26 mouse cellular contexts compared by ENCODE assay signal in the genomic region with DNA sequence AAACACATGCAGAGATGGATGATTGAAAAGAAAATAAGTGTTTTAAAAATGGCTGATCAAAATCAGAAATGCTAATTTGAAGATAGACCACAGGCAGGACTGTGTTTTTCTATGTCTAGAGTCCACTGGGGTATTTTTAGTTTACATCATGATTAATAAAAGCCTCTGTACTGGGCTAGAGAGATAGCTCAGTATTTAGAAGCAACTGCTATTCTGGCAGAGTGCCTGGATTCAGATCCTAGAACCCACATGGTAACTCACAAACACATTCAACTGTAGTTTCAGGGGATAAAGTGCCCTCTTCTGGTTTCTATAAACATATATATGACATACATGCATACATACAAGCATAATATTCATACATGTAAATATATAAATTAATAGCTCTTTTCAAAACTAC.
DNase-seq lines count a peak whose midpoint lies in the region; ATAC-seq and TF ChIP-seq lines count a peak whose summit lies in the region.
"Had no signal": no experiment of that assay in that cellular context is flagged by ENCODE, and none has a peak within 500 bp of the region (broad histone marks: within the 10 kb centered on the region; RNA-seq: fewer than 3 reads in every experiment).

No protein-coding gene starts in this region.

- H3K4me3 ChIP-seq in heart, embryonic 16.5 days (ENCODE audit: low read length): no peak overlapping the region
- no peak overlapping the region for H3K4me3 ChIP-seq in heart, embryonic 10.5 days
- no peak overlapping the region for H3K4me3 ChIP-seq in lung, embryonic 14.5 days (ENCODE audit: low read depth, low read length)
- H3K4me3 ChIP-seq: embryonic facial prominence, embryonic 13.5 days; erythroblast, embryonic 14.5 days; heart, embryonic 12.5 days; left cerebral cortex, adult 2 months; limb, embryonic 12.5 days; midbrain, embryonic 12.5 days; neural tube, embryonic 13.5 days had no signal

- no peak for TF ChIP-seq CTCF in lung, embryonic 14.5 days (IDR thresholded peaks at IDR 0.05; ENCODE audit: low read depth)

- DNase-seq in heart, embryonic 10.5 days (ENCODE audit: low spot score): no peak
- DNase-seq in lung, embryonic 14.5 days: peak; percentile 79
- no peak for DNase-seq in lung, postnatal 10 days
- DNase-seq in Muller cell, postnatal 12 days (ENCODE audit: inconsistent ontology term): no peak
- DNase-seq: adrenal gland, adult 2 months; adrenal gland, postnatal 36 days; B cell, adult 2 months; cerebellum, adult 8-10 months; embryo, embryonic 11 days; gastrocnemius, postnatal 36 days; heart, adult 18-20 months; kidney, adult 8-10 months; kidney, postnatal 4 days; right cerebral cortex, postnatal 4 days had no signal

- no peaks in the 10 kb centered on the region for H3K9me3 ChIP-seq in heart, embryonic 16.5 days (replicated peaks; ENCODE audit: control insufficient read depth, low read length)
- H3K9me3 ChIP-seq in heart, embryonic 10.5 days: no peaks in the 10 kb centered on the region
- no peaks in the 10 kb centered on the region for H3K9me3 ChIP-seq in lung, embryonic 14.5 days (ENCODE audit: low read depth, low read length)
- H3K9me3 ChIP-seq: embryonic facial prominence, embryonic 13.5 days; heart, embryonic 12.5 days; limb, embryonic 12.5 days; midbrain, embryonic 12.5 days; neural tube, embryonic 13.5 days had no signal

- H3K4me2 ChIP-seq in heart, embryonic 16.5 days (ENCODE audit: low read depth, low read length): no peak overlapping the region
- H3K4me2 ChIP-seq in lung, embryonic 14.5 days: no peak overlapping the region
- H3K4me2 ChIP-seq: embryonic facial prominence, embryonic 13.5 days; heart, embryonic 12.5 days; limb, embryonic 12.5 days; midbrain, embryonic 12.5 days; neural tube, embryonic 13.5 days had no signal

- H3K27me3 ChIP-seq in heart, embryonic 16.5 days (ENCODE audit: control insufficient read depth, insufficient read depth, low read length): no peaks in the 10 kb centered on the region
- H3K27me3 ChIP-seq in heart, embryonic 10.5 days (ENCODE audit: insufficient read depth, poor library complexity, severe bottlenecking): no peaks in the 10 kb centered on the region
- H3K27me3 ChIP-seq in lung, embryonic 14.5 days (ENCODE audit: insufficient read depth, low read length): no peaks in the 10 kb centered on the region
- H3K27me3 ChIP-seq: embryonic facial prominence, embryonic 13.5 days; heart, embryonic 12.5 days; limb, embryonic 12.5 days; midbrain, embryonic 12.5 days; neural tube, embryonic 13.5 days had no signal

- no peaks in the 10 kb centered on the region for H3K36me3 ChIP-seq in heart, embryonic 16.5 days (ENCODE audit: control insufficient read depth, insufficient read depth)
- no peaks in the 10 kb centered on the region for H3K36me3 ChIP-seq in heart, embryonic 10.5 days
- no peaks in the 10 kb centered on the region for H3K36me3 ChIP-seq in lung, embryonic 14.5 days (ENCODE audit: insufficient read depth)
- H3K36me3 ChIP-seq: embryonic facial prominence, embryonic 13.5 days; heart, embryonic 12.5 days; limb, embryonic 12.5 days; midbrain, embryonic 12.5 days; neural tube, embryonic 13.5 days had no signal

- H3K9ac ChIP-seq in heart, embryonic 16.5 days (ENCODE audit: low read length): no peak overlapping the region
- no peak overlapping the region for H3K9ac ChIP-seq in lung, embryonic 14.5 days
- H3K9ac ChIP-seq: embryonic facial prominence, embryonic 13.5 days; heart, embryonic 12.5 days; limb, embryonic 12.5 days; midbrain, embryonic 12.5 days; neural tube, embryonic 13.5 days had no signal

- ATAC-seq in heart, embryonic 16.5 days (replicated peaks; ENCODE audit: extremely low read depth, insufficient read depth, low FRiP score): peak; percentile 41; the same call in 1 of the 2 replicates
- ATAC-seq in lung, embryonic 14.5 days (ENCODE audit: insufficient read depth): no peak
- 0 out of 2 replicates have a peak, but pooled peaks have one; percentile 37 for ATAC-seq in megakaryocyte progenitor cell, adult 5-6 weeks (replicated peaks; ENCODE audit: poor library complexity)
- ATAC-seq: activated CD4-positive, CD25-positive, alpha-beta regulatory T cell, adult 4 months; intestine, embryonic 16.5 days had no signal

- H3K27ac ChIP-seq in heart, embryonic 16.5 days (ENCODE audit: low read length): no peak overlapping the region
- H3K27ac ChIP-seq in heart, embryonic 10.5 days: no peak overlapping the region
- no peak overlapping the region for H3K27ac ChIP-seq in lung, embryonic 14.5 days (ENCODE audit: low read depth)
- H3K27ac ChIP-seq: embryonic facial prominence, embryonic 13.5 days; kidney, postnatal 0 days; left cerebral cortex, adult 2 months; limb, embryonic 12.5 days; midbrain, embryonic 12.5 days had no signal

- peaks cover 10% of the 10 kb centered on the region for H3K4me1 ChIP-seq in heart, embryonic 16.5 days (ENCODE audit: control insufficient read depth, insufficient read depth, low read length)
- H3K4me1 ChIP-seq in heart, embryonic 10.5 days: peaks cover 9% of the 10 kb centered on the region
- 0 out of 2 replicates have a peak, but pooled peaks cover 4% of the 10 kb centered on the region for H3K4me1 ChIP-seq in lung, embryonic 14.5 days (ENCODE audit: insufficient read depth)
- H3K4me1 ChIP-seq: embryonic facial prominence, embryonic 13.5 days; midbrain, embryonic 12.5 days had no signal
